Mouse (Mus musculus) C2C12 (cell line): ENCODE data around the gene Gm20532. TPM values are rescaled to one million over a fixed set of nuclear protein-coding genes. Genes with fewer than 3 reads are reported as not detected.

ENCODE experiments used
- H3K27me3 ChIP-seq: one replicate; pipeline ENCODE4 v1.6.1; 2011; ENCODE audit not compliant: control insufficient read depth, insufficient read depth, insufficient read length
- H3K36me3 ChIP-seq: one replicate; pipeline ENCODE4 v1.6.1; 2011; ENCODE audit not compliant: control insufficient read depth, insufficient read depth
- H3K4me3 ChIP-seq: one replicate; pipeline ENCODE4 v1.5.1; 2011; ENCODE audit warnings: mild to moderate bottlenecking, control low read depth; ENCODE audit not compliant: poor library complexity, insufficient read depth, severe bottlenecking
- H3K79me2 ChIP-seq: one replicate; pipeline ENCODE4 v1.6.1; 2011; ENCODE audit not compliant: control insufficient read depth, insufficient read depth
- H3K79me3 ChIP-seq: one replicate; pipeline ENCODE4 v1.6.1; 2011; ENCODE audit warnings: low read depth, control low read depth
- H3ac ChIP-seq: one replicate; pipeline ENCODE3; 2011; ENCODE audit warnings: low read depth; ENCODE audit not compliant: control insufficient read depth, insufficient read length
- CEBPB ChIP-seq: IDR thresholded peaks from one replicate; pipeline ENCODE4 v1.6.1; 2011; ENCODE audit warnings: low read depth, mild to moderate bottlenecking, control low read depth, moderate library complexity
- CTCF ChIP-seq: IDR thresholded peaks from one replicate; pipeline ENCODE4 v1.5.1; 2011; ENCODE audit not compliant: control insufficient read depth, insufficient read depth, insufficient read length
- FOSL1 ChIP-seq: IDR thresholded peaks from one replicate; pipeline ENCODE4 v1.8.0; 2011; ENCODE audit warnings: mild to moderate bottlenecking, low read length; ENCODE audit not compliant: poor library complexity, insufficient read depth, severe bottlenecking
- MAX ChIP-seq: IDR thresholded peaks from one replicate; pipeline ENCODE4 v1.6.1; 2011; ENCODE audit warnings: mild to moderate bottlenecking, control low read depth
- MYOD1 ChIP-seq: IDR thresholded peaks from one replicate; pipeline ENCODE4 v1.6.1; 2011; ENCODE audit warnings: low read depth; ENCODE audit not compliant: control insufficient read depth, insufficient read length
- MYOG ChIP-seq: IDR thresholded peaks from one replicate; pipeline ENCODE4 v1.6.1; 2011; ENCODE audit not compliant: control insufficient read depth, insufficient read length; ENCODE audit errors: extremely low read depth
- USF1 ChIP-seq: IDR thresholded peaks from one replicate; pipeline ENCODE4 v1.6.1; 2011; ENCODE audit warnings: low read depth, mild to moderate bottlenecking, control low read depth, moderate library complexity
- polyA plus RNA-seq: library from polyadenylated mRNA; unstranded; fragments of >200 nt; fragmentation: generic; extraction: Trizol; gene quantifications from one replicate; pipeline ENCODE4 v1.2.1, GENCODE M21; 2012; ENCODE audit warnings: missing spikeins

The Gm20532 gene
- polyA plus RNA-seq, 1 experiment, result not detected

DNA sequence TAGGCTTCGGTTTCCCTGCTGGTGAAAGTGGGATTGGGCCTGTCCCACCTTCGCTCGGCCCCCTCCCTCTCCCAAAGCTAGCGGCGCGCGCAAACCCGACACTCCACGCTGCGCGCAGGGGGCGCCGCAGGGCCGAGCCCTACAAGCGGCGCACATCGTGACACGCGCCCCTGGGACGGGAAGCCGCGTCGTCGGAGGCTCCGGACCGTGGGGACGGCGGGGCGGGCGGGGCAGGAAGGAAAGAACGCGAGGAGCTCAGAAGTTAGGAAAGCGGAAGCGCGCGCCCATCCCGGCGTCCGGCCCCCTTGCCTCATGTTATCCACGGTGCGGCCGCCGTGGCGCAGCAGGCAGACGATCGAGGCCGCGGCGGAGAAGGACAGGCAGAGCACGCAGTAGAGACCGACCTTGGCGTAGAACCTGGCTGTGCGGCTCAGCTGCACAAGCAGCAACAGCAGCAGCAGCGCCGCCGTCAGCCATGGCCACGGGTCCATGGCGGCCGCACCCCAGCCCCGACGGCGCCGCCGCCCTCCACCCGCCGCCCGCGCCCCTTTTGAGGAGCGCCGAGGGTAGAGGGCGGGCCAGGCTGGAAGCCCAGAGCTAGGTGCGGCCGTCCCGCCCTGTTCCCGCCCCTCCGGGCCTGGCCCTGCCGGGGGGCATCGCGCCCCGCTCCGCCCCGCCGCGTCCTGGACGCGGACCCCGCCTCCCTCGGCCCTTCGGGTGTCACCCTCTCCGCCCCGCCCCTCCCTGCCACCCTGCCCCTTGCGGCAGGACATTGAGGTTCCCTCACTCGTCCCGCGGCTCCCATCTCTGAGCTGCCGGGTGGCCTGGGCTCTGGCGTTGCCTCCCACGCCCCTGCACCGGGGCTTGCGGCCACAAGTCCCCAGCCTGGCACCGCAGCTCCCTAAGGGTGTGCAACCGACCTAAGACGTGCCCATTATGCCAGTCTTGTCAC lies 17.6 kb downstream of the Gm20532 start, which contains the start of gene Agpat2:
TSS of gene Agpat2 (minus strand) at position 698 of the 952 bp plus-strand sequence.
- peaks cover 19% of the 10 kb centered on the region for H3K79me2 ChIP-seq
- H3ac ChIP-seq, result peak within 1 kb of the TSS; percentile 88
- H3K36me3 ChIP-seq, result no peaks in the 10 kb centered on the region
- no peaks in the 10 kb centered on the region for H3K27me3 ChIP-seq
- H3K79me3 ChIP-seq, result no peaks in the 10 kb centered on the region
- peak within 1 kb of the TSS; percentile 61 for H3K4me3 ChIP-seq
- TF ChIP-seq MAX (peak; percentile 18), CTCF (peak; percentile 48), CEBPB (no peak), MYOG (no peak)

DNA sequence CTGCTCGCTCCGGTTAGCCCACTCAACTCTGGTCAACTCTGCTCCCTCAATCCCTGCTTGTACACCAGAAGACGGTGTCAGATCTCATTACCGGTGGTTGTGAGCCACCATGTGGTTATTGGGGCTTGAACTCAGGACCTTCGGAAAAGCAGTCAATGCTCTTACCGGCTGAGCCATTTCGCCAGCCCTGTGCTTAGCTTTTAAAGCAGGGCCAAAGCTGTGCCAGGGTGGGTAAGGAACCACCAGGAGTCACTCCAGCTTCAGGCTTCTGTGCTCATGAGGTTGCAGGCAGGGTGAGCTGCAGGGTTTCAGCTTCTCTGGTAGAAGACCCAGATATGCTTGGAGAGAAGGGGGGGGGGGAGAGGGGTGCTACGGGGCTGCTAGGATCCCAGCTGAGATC lies 18.9 kb downstream of the Gm20532 start:
- Histone ChIP-seq H3K36me3 (no peaks in the 10 kb centered on the region), H3K79me2 (peaks cover 13% of the 10 kb centered on the region), H3ac (no peak overlapping the region), H3K4me3 (no peak overlapping the region), H3K27me3 (no peaks in the 10 kb centered on the region), H3K79me3 (no peaks in the 10 kb centered on the region)
- TF ChIP-seq CEBPB, result no peak
- TF ChIP-seq USF1, result no peak
- no peak for TF ChIP-seq MAX
- TF ChIP-seq FOSL1, result no peak
- TF ChIP-seq CTCF, result no peak
- TF ChIP-seq MYOD1, result no peak
- no peak for TF ChIP-seq MYOG

DNA sequence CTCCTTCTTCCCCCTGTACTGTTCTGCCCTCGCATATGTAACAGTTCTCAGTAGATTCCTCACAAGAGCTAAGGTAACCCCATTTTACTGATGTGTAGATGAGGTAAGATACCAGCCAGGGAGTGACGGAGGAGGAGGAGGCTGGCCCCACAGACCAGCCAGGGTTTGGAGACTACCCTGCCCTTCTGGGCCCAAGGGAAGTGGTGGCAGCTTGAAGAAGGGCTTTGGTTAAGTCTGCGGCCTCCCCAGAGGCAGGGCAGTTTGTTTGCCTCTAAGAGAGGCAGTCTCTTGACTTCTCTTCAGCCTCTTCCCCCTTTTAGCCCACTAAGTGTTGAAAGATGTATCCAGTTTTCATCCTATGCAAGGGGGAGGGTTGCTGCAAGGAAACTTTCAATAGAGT lies 20.1 kb downstream of the Gm20532 start:
- Histone ChIP-seq H3K36me3 (no peaks in the 10 kb centered on the region), H3K27me3 (no peaks in the 10 kb centered on the region), H3K79me3 (no peaks in the 10 kb centered on the region), H3K79me2 (peaks cover 13% of the 10 kb centered on the region), H3K4me3 (no peak overlapping the region), H3ac (no peak overlapping the region)
- TF ChIP-seq CEBPB, result no peak
- TF ChIP-seq MYOD1, result no peak
- TF ChIP-seq FOSL1, result no peak
- no peak for TF ChIP-seq MYOG
- no peak for TF ChIP-seq MAX
- no peak for TF ChIP-seq USF1
- no peak for TF ChIP-seq CTCF

DNA sequence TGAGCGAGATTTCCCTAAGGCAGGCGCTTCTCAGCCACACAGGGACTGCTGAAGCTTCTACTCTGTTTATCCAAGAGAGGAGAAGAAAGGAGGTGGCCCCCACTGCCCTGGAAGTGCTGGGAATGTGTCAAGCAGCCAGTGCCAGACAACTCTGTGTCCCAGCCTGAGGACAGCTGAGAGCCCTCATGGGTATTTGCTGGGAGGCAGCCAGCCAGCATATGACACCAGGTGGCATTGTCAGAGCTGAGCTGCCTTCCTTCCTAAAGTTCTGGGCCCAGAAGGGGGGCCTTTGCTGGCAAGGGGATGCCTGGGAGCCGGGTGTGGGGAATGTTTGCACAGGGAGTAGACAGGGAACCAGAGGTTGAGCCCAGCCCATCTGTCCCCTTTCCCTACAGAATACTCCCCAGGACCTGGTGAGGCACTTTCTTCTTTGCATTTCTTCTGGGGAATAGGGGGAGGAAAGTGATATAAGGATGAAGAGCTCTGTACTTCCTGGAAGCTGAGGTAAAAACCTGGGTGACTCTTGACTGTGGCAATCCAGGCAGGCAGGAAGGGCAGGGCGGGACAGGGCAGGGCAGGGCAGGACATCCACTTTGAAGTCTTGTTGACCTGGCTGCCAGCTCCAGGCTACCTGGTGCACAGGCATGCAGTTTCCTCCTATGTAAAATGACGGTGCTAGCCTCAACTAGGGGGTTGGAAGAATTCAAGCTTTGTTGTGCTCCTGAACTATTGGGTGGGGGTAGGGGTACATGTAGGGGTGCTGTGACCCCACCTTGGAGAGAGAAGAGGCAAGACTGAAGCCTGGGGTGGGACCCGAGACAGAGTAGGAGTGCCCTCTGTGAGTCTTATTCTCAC lies 20.8 kb downstream of the Gm20532 start:
- Histone ChIP-seq H3K36me3 (no peaks in the 10 kb centered on the region), H3ac (no peak overlapping the region), H3K79me3 (no peaks in the 10 kb centered on the region), H3K79me2 (peaks cover 13% of the 10 kb centered on the region), H3K4me3 (no peak overlapping the region), H3K27me3 (no peaks in the 10 kb centered on the region)
- TF ChIP-seq MYOD1 (no peak), FOSL1 (no peak), MYOG (no peak), MAX (no peak), CTCF (no peak), CEBPB (no peak), USF1 (no peak)

DNA sequence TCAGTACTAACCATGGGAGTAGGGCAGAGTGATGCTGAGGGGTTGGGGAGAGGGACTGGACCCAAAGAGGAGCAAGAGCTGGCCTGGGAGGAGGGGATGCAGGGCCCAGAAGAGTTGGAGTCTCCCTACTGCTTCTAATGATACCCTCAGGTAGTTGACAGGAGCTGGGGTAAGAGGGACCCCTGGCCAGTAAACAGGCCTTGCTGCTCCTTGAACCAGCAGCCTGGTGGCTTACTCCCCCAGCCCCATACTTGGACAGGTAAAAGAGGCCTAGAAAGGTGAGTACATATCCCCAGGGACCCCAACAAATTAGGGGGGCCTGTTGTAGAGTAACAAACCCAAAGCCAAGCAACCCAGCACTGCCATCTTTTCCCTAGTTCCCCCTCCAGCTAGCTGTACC lies 22.3 kb downstream of the Gm20532 start:
- H3ac ChIP-seq, result no peak overlapping the region
- no peaks in the 10 kb centered on the region for H3K79me3 ChIP-seq
- no peak overlapping the region for H3K4me3 ChIP-seq
- H3K36me3 ChIP-seq, result no peaks in the 10 kb centered on the region
- H3K27me3 ChIP-seq, result no peaks in the 10 kb centered on the region
- TF ChIP-seq MYOG (no peak), FOSL1 (no peak)
- H3K79me2 ChIP-seq, result no peaks in the 10 kb centered on the region
